Mouse (Mus musculus) right cerebral cortex, postnatal 36 days (tissue): ENCODE results near the gene Ccdc13.

Experiments used
- DNase-seq, 2 experiments: peaks; one replicate each; pipeline ENCODE4 v3.0.0; 2022; ENCODE audit warnings: low spot score in 2 of 2, mixed read lengths in 1 of 2

Gene Ccdc13

DNA sequence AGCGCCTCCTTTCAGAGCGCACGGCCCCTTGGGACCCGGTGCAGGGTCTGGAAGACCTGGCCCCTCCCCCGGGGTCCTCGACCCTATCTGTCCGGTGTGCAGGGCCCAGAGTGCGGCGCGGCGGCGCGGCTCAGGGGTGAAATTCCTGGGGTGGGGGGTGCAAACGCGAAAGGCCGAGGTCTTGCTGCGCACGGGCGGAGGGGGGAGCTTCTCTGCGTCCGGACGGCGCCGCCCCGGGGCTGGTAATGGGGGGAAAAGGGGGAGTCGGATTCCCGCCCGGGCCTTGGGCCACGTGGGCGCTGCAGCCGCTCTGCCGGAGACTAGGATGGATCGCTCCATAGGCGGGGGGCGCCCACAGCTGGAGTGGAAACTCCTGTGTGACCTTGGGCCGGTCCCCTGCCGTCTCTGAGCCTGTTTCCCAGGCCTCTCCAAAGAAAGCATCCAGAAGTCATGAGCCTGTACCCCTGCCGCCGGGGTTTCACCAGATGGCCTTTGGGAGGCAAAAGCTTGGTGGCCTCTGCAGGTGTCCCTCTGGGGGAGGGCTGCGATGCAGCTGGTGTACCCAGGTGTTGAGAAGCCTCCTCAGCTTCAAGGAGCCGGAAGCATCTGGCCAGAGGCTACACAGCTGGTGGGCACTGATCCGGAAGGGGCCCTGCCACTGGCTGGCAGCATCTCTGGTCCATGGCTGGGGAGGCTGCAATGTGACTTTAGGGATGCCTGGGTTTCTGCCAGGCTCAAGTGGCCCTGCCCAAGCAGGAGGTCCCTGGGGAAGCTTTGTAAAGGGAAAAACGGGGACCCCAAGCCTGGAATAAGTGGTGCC, 78.8 kb downstream of the Ccdc13 start:
- DNase-seq, result peak in 1 of 2 experiments; percentile 36

DNA sequence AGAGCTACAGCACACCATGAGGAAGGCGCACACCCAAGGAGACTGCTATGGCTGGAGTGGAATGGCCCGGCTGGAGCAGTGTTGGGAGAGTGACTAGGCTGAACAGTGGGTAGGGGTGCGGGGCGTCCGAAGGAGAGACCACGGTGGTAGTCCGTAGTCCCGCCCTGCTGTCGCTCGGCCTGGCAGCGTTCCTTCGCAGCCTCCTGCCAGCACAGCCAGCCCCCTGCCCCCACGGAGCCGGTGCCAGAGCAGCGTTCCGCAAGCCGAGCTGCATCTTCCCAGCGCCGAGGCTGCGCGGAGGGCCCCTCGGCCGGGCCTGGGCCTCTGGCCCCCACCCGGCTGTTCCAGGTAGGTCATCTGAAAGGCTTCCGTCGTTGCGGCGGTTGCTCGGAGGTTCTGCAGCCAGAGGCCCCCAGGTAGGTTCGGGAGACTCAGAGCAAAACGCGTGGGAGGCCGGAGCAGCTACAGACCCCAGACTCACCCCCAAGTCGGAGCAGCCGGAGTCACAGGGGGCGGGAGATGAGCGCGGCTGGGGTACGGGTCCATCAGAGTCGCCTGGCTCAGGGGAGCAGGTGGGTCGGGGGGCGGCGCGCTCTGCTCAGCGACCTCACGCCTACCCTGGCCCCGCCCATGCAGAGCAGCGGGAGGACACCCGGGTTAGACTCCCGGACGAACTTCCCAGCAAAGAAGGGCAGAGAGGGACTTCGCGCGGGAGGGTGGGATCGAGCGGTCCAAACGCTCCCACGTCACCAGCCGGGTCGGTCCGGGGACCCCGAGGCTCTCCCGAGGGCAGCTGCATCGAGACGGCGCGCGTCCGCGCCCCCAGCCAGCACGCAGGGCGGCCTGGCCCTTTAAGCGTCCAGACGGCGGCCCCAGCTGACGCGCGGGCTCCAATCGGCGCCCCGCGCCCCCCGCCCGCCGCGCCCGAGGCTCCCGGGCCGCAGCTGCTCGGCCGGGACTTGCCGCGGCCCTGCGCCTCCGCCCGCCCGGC, 79.9 kb downstream of the Ccdc13 start, which contains the start of gene Zfp651:
TSS of gene Zfp651 (plus strand) at position 240 of the 991 bp plus-strand sequence.
- DNase-seq, result no peak

DNA sequence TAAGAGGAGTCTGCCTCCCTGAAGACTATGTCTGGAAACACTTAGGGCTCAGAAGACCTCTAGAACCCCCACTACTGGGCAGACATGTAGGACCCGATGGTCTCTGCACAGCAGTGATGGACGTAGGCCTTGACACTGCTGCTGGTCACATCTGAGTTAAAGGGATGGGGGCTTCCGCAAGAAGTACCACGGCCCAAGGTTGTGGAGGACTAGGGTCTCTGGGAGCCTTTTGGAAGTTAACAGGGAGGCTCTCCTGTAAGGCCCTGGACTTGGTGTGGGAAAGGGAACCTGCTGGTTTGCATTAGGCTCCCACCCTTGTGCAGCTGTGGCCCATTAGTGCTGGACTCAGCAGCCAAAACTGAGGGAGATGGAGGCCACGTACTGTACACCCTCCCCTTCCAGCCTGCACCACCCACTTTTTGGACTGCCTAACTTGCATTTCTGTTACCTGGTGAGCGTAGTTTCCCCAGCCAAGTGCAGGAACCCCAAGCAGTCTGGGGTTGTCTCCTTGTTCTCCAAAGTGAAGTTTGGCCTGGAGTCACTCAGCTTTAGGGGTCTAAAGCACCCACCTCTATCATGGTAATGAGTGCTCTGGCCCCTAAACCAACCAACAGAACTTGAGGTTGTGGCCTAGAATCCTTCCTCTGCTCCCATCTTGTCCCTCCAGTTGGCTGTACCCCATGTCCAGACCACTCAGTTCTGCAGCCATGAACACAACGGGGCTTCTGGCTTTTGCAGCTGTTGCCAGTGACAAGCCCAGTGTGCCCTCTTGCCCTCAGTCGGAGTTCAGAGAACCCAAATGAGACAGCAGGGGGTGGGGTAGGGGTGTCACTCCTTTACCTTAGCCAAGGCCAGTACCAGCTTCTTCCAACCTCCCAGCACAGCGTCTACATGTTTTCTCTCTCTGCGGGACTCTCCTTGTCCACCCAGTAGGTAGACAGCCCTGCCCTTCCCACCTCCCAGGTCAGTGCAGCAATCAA, 81.1 kb downstream of the Ccdc13 start:
- no peak for DNase-seq

DNA sequence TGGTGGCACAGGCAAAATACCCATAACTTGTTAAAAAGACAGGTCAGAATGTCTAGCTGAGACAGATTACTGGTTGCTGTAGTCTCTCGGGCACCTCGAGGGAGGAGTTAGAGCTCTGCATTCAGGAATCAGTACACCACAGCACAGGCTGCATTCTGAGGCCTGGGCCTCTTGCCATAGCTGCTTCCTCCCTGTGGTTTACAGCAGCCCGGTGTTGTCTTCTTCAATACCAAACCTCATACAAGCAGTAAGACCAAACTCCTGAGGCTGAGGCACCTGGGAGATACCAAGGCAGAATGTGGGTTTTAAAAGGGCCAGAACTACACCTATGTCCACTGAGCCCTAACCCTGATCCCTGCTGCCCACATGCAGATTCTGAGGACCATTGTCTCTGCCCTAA, 81.8 kb downstream of the Ccdc13 start:
- DNase-seq, result peak in 1 of 2 experiments; percentile 19

DNA sequence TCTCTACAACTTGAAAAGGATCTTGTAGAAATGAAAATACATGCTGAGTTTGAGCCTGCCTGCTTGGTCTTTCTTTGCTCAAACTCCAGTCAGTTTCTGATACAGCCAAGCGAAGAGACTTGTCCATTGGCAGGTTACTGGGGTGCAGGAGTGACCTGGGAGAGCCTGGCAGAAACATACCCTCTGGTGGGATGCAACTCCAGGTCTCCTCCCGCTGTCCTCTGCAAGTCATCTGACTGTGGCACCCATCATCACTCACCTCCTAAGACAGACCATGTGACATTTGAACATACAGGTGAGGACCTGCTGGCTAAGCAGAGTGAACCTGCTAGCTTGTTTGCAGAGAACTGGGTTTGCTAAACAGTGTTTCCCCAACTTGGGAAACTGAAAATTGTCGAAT, 82.5 kb downstream of the Ccdc13 start:
- peak in 1 of 2 experiments; percentile 0 for DNase-seq

DNA sequence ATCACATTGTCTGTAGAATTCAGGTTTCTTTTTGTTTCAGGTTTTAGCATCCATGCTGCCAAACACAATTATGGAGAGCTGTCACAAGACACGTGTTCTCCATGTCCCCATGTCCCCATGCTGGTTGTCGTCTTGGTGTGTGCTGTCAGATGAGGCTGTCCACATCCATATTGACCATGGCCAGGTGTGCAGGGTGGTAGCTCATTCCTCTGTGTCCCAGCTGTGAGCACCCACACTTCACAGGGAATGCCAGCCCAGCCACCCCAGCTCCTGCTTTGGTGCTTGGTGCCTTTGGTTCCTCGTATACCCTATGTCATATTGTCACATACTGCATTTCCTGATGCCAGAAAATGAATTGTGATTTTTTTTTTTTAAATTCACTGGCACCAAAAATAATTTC, 84.6 kb downstream of the Ccdc13 start:
- DNase-seq, result no peak

DNA sequence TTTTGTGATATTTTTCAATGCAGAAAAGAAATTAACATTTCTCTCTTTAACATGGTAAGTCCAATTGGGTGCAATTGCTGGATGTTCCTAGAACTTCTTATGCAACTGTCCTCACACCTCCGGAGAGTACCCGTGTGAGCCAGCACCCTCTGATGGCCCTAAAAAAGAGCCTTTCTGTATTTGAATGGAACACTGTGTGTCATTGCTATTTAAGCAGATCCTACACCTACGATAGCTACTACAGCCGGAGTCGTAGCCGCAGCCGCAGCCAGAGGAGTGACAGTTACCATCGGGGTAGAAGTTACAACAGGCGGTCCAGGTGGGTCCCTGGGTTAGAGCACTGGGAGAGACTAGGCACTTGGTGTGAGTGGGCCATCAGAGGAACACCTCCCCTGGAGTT, 86.5 kb downstream of the Ccdc13 start:
- DNase-seq, result peak in 1 of 2 experiments; percentile 83
